Mouse (Mus musculus): ENCODE results near the gene Lrrc34. TPM values are rescaled to one million over a fixed set of nuclear protein-coding genes. Genes with fewer than 3 reads are reported as not detected.

Gene Lrrc34
- total RNA-seq, 1 experiment, result 5.6 TPM

GRCm38 (mm10) chr3:30597271-30597670 lies 50.4 kb downstream of the Lrrc34 start:
- no peak for DNase-seq (ENCODE audit: low read depth, low spot score)
- H3K4me3 ChIP-seq (ENCODE audit: insufficient read depth in 1 of 2, low read depth in 1 of 2, low read length in 2 of 2, poor library complexity in 1 of 2, severe bottlenecking in 1 of 2), result no peak overlapping the region
- in situ Hi-C loops (cut with MboI; ENCODE audit: low sequenced_read_pairs in 2 of 2, unreplicated experiment in 2 of 2), result loop anchor here (10.0 to 25.0 kb wide), 2 partner anchors 128 to 365 kb away; partner anchors contain the start of gene Phc3 (in 1 of the 2)
- H3K36me3 ChIP-seq (ENCODE audit: control insufficient read depth, insufficient read depth, low read length, poor library complexity, severe bottlenecking), result no peaks in the 10 kb centered on the region
- no peaks in the 10 kb centered on the region for H3K9me3 ChIP-seq (ENCODE audit: control insufficient read depth, insufficient read depth, low read depth, low read length)
- TF ChIP-seq ZC3H11A (IDR thresholded peaks at IDR 0.05; ENCODE audit: borderline replicate concordance, low read depth, low read length) (no peak), HCFC1 (IDR thresholded peaks at IDR 0.05; ENCODE audit: borderline replicate concordance, insufficient read depth, low read length) (no peak)
- peaks cover 0 to 8% of the 10 kb centered on the region in 2 experiments; a peak in 1 of 4 replicates for H3K4me1 ChIP-seq (ENCODE audit: control insufficient read depth in 2 of 2, insufficient read depth in 2 of 2, low read length in 2 of 2, poor library complexity in 1 of 2)
- H3K27ac ChIP-seq (ENCODE audit: insufficient read depth, low read depth, low read length, poor library complexity, severe bottlenecking), result no peak overlapping the region
- no peak overlapping the region for H3K9ac ChIP-seq (ENCODE audit: insufficient read depth, low read depth, low read length, poor library complexity, severe bottlenecking)

GRCm38 (mm10) chr3:30595111-30595832 lies 52.4 kb downstream of the Lrrc34 start:
- no peak overlapping the region for H3K27ac ChIP-seq (ENCODE audit: insufficient read depth, low read depth, low read length, poor library complexity, severe bottlenecking)
- TF ChIP-seq ZC3H11A (IDR thresholded peaks at IDR 0.05; ENCODE audit: borderline replicate concordance, low read depth, low read length) (no peak), HCFC1 (IDR thresholded peaks at IDR 0.05; ENCODE audit: borderline replicate concordance, insufficient read depth, low read length) (no peak), MAFK (IDR thresholded peaks at IDR 0.05; ENCODE audit: insufficient read depth, low read depth, low read length) (no peak), ZNF384 (IDR thresholded peaks at IDR 0.05; ENCODE audit: low read depth, low read length) (no peak), CHD2 (IDR thresholded peaks at IDR 0.05; ENCODE audit: low read depth, low read length) (no peak)
- peak overlapping the region; percentile 77 for H3K9ac ChIP-seq (ENCODE audit: insufficient read depth, low read depth, low read length, poor library complexity, severe bottlenecking)
- no peaks in the 10 kb centered on the region for H3K9me3 ChIP-seq (ENCODE audit: control insufficient read depth, insufficient read depth, low read depth, low read length)
- in situ Hi-C loops (cut with MboI; ENCODE audit: low sequenced_read_pairs in 2 of 2, unreplicated experiment in 2 of 2), result loop anchor here (10.0 to 25.0 kb wide), 2 partner anchors 130 to 367 kb away; partner anchors contain the start of gene Phc3 (in 1 of the 2)
- H3K4me3 ChIP-seq (ENCODE audit: insufficient read depth in 1 of 2, low read depth in 1 of 2, low read length in 2 of 2, poor library complexity in 1 of 2, severe bottlenecking in 1 of 2), result peak overlapping the region; percentile 65 to 85
- H3K36me3 ChIP-seq (ENCODE audit: control insufficient read depth, insufficient read depth, low read length, poor library complexity, severe bottlenecking), result no peaks in the 10 kb centered on the region
- H3K4me1 ChIP-seq (ENCODE audit: control insufficient read depth in 2 of 2, insufficient read depth in 2 of 2, low read length in 2 of 2, poor library complexity in 1 of 2), result peaks cover 2 to 8% of the 10 kb centered on the region in 2 experiments; a peak in 1 of 4 replicates
- peak; percentile 16 for DNase-seq (ENCODE audit: low read depth, low spot score)

- H3K4me1 ChIP-seq (ENCODE audit: control insufficient read depth in 2 of 2, insufficient read depth in 2 of 2, low read length in 2 of 2, poor library complexity in 1 of 2), result peaks cover 2 to 8% of the 10 kb centered on the region in 2 experiments; a peak in 1 of 4 replicates
- no peaks in the 10 kb centered on the region for H3K36me3 ChIP-seq (ENCODE audit: control insufficient read depth, insufficient read depth, low read length, poor library complexity, severe bottlenecking)
- peak; percentile 27 for DNase-seq (ENCODE audit: low read depth, low spot score)
- no peak overlapping the region for H3K4me3 ChIP-seq (ENCODE audit: insufficient read depth in 1 of 2, low read depth in 1 of 2, low read length in 2 of 2, poor library complexity in 1 of 2, severe bottlenecking in 1 of 2)
- in situ Hi-C loops (cut with MboI; ENCODE audit: low sequenced_read_pairs in 2 of 2, unreplicated experiment in 2 of 2), result loop anchor here (10.0 to 25.0 kb wide), 2 partner anchors 131 to 368 kb away; partner anchors contain the start of gene Phc3 (in 1 of the 2)
- H3K9me3 ChIP-seq (ENCODE audit: control insufficient read depth, insufficient read depth, low read depth, low read length), result no peaks in the 10 kb centered on the region
- H3K27ac ChIP-seq (ENCODE audit: insufficient read depth, low read depth, low read length, poor library complexity, severe bottlenecking), result no peak overlapping the region
- H3K9ac ChIP-seq (ENCODE audit: insufficient read depth, low read depth, low read length, poor library complexity, severe bottlenecking), result no peak overlapping the region
- 0 out of 2 replicates have a peak, but pooled peaks have one; percentile 19 for TF ChIP-seq ZC3H11A (IDR thresholded peaks at IDR 0.05; ENCODE audit: borderline replicate concordance, low read depth, low read length)
- TF ChIP-seq HCFC1 (IDR thresholded peaks at IDR 0.05; ENCODE audit: borderline replicate concordance, insufficient read depth, low read length), result no peak
- TF ChIP-seq ZNF384 (IDR thresholded peaks at IDR 0.05; ENCODE audit: low read depth, low read length), result peak; percentile 90
- TF ChIP-seq MAFK (IDR thresholded peaks at IDR 0.05; ENCODE audit: insufficient read depth, low read depth, low read length), result no peak
- TF ChIP-seq CHD2 (IDR thresholded peaks at IDR 0.05; ENCODE audit: low read depth, low read length), result no peak
These were observed 53.8 kb downstream of the Lrrc34 start for GRCm38 (mm10) chr3:30593719-30594485.

GRCm38 (mm10) chr3:30592418-30592853 lies 55.2 kb downstream of the Lrrc34 start:
- TF ChIP-seq MAFK (IDR thresholded peaks at IDR 0.05; ENCODE audit: insufficient read depth, low read depth, low read length) (no peak), ZC3H11A (IDR thresholded peaks at IDR 0.05; ENCODE audit: borderline replicate concordance, low read depth, low read length) (0 out of 2 replicates have a peak, but pooled peaks have one; percentile 67), HCFC1 (IDR thresholded peaks at IDR 0.05; ENCODE audit: borderline replicate concordance, insufficient read depth, low read length) (0 out of 2 replicates have a peak, but pooled peaks have one; percentile 24)
- Histone ChIP-seq H3K4me1 (ENCODE audit: control insufficient read depth in 2 of 2, insufficient read depth in 2 of 2, low read length in 2 of 2, poor library complexity in 1 of 2) (peaks cover 2 to 8% of the 10 kb centered on the region in 2 experiments; a peak in 1 of 4 replicates), H3K4me3 (ENCODE audit: insufficient read depth in 1 of 2, low read depth in 1 of 2, low read length in 2 of 2, poor library complexity in 1 of 2, severe bottlenecking in 1 of 2) (no peak overlapping the region), H3K9me3 (ENCODE audit: control insufficient read depth, insufficient read depth, low read depth, low read length) (no peaks in the 10 kb centered on the region), H3K27ac (ENCODE audit: insufficient read depth, low read depth, low read length, poor library complexity, severe bottlenecking) (no peak overlapping the region), H3K36me3 (ENCODE audit: control insufficient read depth, insufficient read depth, low read length, poor library complexity, severe bottlenecking) (no peaks in the 10 kb centered on the region), H3K9ac (ENCODE audit: insufficient read depth, low read depth, low read length, poor library complexity, severe bottlenecking) (no peak overlapping the region)
- peak; percentile 49 for DNase-seq (ENCODE audit: low read depth, low spot score)
- in situ Hi-C loops (cut with MboI; ENCODE audit: low sequenced_read_pairs in 2 of 2, unreplicated experiment in 2 of 2), result loop anchor here (10.0 to 25.0 kb wide), 2 partner anchors 132 to 370 kb away; partner anchors contain the start of gene Phc3 (in 1 of the 2)
